Mouse (Mus musculus): ENCODE results near the gene Padi3. TPM values are rescaled to one million over a fixed set of nuclear protein-coding genes. Genes with fewer than 3 reads are reported as not detected.

Padi3 gene
- polyA plus RNA-seq, 1 experiment = 0.02 TPM

DNA sequence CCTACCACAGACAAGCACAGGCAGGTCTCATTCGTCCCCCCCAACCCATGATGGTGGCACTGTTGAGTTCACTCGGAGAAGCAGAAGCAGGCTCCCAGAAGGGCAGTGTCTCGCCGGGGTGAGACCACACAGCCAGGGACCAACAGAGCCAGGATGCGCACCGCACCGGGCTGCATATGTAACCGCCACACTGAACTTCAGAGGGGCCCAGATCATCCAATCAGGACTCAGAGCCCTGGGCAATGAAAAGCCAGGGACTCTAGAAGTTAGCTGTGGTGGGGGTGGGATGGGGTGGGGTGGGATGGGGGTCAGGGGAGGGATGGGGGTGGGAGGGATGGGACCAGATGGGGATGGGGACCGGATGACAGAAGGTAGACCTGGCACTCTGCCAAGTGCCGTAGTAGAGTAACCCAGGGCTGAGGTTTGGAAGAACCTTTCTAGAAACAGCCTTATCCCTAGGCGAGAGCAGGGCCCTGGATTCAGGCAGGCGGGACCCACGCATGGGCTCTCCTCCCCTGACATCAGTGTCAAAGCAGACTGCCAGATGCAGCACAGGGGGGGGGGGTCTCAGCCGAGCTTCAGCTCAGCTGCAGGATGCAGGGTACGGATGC, 33.3 kb upstream of the Padi3 start:
- H3K4me3 ChIP-seq (replicated peaks) = no peak overlapping the region
- H3K4me1 ChIP-seq = peaks cover 5% of the 10 kb centered on the region; the same call in 1 of the 2 replicates
- H3K9me3 ChIP-seq = no peaks in the 10 kb centered on the region
- H3K27me3 ChIP-seq (replicated peaks) = peaks cover 58% of the 10 kb centered on the region
- TF ChIP-seq GATA1 (IDR thresholded peaks at IDR 0.05; ENCODE audit: borderline replicate concordance, low read length) (no peak), FLI1 (IDR thresholded peaks at IDR 0.05; ENCODE audit: low read length) (no peak)
- H3K36me3 ChIP-seq (replicated peaks; ENCODE audit: low read length) = no peaks in the 10 kb centered on the region

DNA sequence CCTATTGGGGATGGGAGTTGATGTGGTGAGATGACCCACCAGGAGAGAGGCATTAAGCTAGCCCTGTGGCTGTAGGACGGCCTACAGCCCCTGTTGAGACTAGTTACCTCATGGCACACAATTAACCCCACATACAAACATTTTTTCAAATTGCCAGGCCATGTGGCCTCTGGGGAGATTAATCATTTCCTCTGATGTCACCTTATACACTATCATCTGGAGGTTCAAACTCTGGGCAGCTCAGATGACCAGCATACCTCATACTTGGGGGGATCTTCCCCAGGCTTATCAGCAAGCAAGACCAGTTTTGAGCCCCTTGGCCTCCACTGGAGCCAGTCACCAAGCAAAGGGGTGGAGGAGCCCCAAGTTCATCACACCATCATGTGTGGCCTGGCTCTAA, 32.5 kb upstream of the Padi3 start:
- peaks cover 62% of the 10 kb centered on the region for H3K27me3 ChIP-seq (replicated peaks)
- TF ChIP-seq GATA1 (IDR thresholded peaks at IDR 0.05; ENCODE audit: borderline replicate concordance, low read length) (no peak), FLI1 (IDR thresholded peaks at IDR 0.05; ENCODE audit: low read length) (no peak)

DNA sequence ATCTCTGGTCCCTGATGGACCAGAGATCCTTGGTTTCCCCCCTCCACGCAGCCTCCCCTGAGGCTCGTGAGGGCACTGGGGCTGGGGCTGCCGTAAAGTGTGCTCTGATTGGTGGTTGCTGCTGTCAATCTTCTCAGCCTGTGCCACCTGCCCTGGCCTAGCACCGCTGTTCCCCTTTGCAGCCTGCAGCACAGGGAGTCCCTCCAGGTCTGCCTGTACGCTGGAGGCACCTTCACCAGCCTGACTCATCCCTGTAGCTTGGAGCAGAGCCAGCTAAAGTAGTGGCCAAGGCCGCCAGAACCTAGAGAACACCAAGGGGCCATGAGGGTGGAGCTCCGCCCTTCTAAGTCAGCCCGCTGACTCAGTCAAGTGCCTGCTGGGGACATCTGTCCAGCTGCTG, 27.4 kb upstream of the Padi3 start:
- H3K4me3 ChIP-seq (replicated peaks) = no peak overlapping the region
- no peaks in the 10 kb centered on the region for H3K9me3 ChIP-seq
- H3K36me3 ChIP-seq (replicated peaks; ENCODE audit: low read length) = no peaks in the 10 kb centered on the region
- peaks cover 4% of the 10 kb centered on the region for H3K4me1 ChIP-seq
- TF ChIP-seq FLI1 (IDR thresholded peaks at IDR 0.05; ENCODE audit: low read length) (no peak), GATA1 (IDR thresholded peaks at IDR 0.05; ENCODE audit: borderline replicate concordance, low read length) (no peak)
- peaks cover 65% of the 10 kb centered on the region for H3K27me3 ChIP-seq (replicated peaks)

More for the DNA sequence above, 32.5 kb upstream of the Padi3 start:
- Histone ChIP-seq H3K9me3 (no peaks in the 10 kb centered on the region), H3K4me1 (peaks cover 5% of the 10 kb centered on the region; the same call in 1 of the 2 replicates), H3K4me3 (replicated peaks) (no peak overlapping the region), H3K36me3 (replicated peaks; ENCODE audit: low read length) (no peaks in the 10 kb centered on the region)

DNA sequence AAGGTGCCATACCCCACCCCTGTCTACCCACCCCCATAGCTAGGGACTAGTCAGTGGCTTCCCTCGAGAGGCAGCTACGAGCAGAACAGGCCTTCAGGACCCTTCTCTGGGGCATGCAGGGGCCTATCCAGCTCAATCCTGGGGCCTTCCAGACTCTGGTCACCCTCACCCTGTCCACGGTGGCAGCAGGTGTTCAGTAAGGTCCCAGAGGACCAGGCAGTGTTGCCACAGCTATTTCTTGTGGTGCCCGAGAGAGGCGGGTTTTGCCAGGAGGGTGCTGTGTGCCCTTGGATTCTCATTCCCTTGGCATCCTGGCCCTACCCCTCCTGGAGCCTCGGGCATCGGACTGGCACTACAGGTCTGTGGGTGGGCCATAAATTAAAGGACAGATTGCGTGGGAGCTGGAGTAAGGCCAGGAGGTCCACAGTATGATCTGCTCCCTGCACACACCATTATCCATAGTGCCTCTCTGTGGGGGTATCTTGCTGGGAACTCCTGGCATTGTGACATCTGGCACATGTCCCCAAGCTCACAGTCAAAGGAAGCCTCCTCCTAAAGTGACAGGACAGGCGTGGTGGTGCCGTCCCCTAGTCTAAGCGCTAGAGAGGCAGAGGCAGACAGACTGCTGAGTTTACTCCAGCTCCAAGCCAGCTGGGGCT, 25.9 kb upstream of the Padi3 start:
- TF ChIP-seq GATA1 (IDR thresholded peaks at IDR 0.05; ENCODE audit: borderline replicate concordance, low read length) (no peak), FLI1 (IDR thresholded peaks at IDR 0.05; ENCODE audit: low read length) (no peak)
- no peaks in the 10 kb centered on the region for H3K9me3 ChIP-seq
- H3K27me3 ChIP-seq (replicated peaks) = peaks cover 69% of the 10 kb centered on the region
- peaks cover 6% of the 10 kb centered on the region for H3K4me1 ChIP-seq
- H3K4me3 ChIP-seq (replicated peaks) = no peak overlapping the region
- H3K36me3 ChIP-seq (replicated peaks; ENCODE audit: low read length) = no peaks in the 10 kb centered on the region

DNA sequence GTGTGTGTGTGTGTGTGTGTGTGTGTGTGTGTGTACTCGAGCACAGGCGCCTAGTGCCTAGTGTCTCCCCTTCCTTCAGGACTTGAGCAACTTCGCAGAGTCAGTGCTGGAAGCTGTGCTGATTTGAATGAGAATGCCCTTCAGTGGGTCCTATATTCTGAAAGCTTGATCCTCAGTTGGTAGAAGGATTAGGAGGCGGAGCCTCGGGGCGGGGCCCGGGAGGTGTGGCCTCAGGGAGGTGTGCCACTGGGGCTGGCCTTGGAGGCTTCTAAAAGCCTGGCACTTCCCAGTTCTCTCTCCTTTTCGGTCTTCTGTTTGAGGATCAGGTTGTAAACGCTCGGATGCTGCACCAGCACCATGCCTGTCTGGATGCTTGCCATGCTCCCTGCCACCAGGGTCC, 25.2 kb upstream of the Padi3 start:
- no peak overlapping the region for H3K4me3 ChIP-seq (replicated peaks)
- H3K27me3 ChIP-seq (replicated peaks) = peaks cover 74% of the 10 kb centered on the region
- TF ChIP-seq GATA1 (IDR thresholded peaks at IDR 0.05; ENCODE audit: borderline replicate concordance, low read length) = no peak
- no peak for TF ChIP-seq FLI1 (IDR thresholded peaks at IDR 0.05; ENCODE audit: low read length)
- no peaks in the 10 kb centered on the region for H3K36me3 ChIP-seq (replicated peaks; ENCODE audit: low read length)
- H3K4me1 ChIP-seq = peaks cover 6% of the 10 kb centered on the region
- no peaks in the 10 kb centered on the region for H3K9me3 ChIP-seq

DNA sequence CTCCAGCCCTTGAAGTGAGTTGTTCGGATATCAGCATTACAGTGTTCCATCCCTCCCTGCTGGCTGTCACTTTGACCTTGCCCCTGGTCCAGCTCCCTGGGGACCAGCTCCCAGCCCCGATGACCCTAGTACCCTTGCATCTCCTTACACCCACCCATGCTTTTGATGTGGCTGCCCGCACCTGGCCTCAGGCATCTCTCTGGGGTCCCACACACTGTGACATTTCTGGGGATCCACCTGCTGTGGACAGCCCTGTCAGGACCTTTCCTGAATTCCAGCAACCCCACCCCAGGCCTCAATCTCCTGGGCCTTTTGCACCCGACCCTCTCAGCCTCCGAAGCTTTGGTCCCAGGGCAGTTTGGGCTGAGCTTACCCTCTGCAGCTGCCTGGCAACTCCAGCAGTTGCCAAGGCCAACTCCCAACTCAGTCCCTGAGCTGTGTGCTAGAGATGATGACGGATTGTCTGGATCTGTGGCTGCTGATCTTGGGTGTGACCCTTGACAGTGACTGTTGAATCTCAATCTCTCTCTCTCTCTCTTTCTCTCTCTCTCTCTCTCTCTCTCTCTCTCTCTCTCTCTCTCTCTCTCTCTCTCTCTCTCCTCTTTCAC, 24.0 kb upstream of the Padi3 start:
- peaks cover 6% of the 10 kb centered on the region for H3K4me1 ChIP-seq

DNA sequence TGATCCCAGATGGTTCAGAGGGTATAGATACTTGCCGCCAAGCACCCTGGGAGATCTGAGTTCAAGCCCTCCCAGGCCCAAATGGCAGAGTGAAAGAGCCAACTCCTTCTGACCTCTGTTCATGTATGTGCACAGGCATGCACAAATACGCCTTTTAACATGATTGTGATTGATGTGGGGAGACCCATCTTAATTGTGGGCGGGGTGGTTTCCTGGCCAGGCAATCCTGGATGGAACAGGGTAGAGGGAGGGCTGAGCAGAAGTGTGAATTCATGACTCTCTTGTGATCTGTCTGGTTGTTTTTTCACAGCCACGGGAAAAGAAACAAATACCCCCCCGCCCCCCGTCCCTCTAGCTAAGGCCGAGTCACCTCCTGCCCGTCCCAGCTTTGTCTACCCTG, 22.4 kb upstream of the Padi3 start:
- TF ChIP-seq GATA1 (IDR thresholded peaks at IDR 0.05; ENCODE audit: borderline replicate concordance, low read length) = no peak
- no peak for TF ChIP-seq FLI1 (IDR thresholded peaks at IDR 0.05; ENCODE audit: low read length)
- Histone ChIP-seq H3K9me3 (no peaks in the 10 kb centered on the region), H3K36me3 (replicated peaks; ENCODE audit: low read length) (no peaks in the 10 kb centered on the region), H3K4me3 (replicated peaks) (no peak overlapping the region), H3K27me3 (replicated peaks) (peaks cover 82% of the 10 kb centered on the region), H3K4me1 (peaks cover 6% of the 10 kb centered on the region)

More for the DNA sequence above, 24.0 kb upstream of the Padi3 start:
- Histone ChIP-seq H3K36me3 (replicated peaks; ENCODE audit: low read length) (no peaks in the 10 kb centered on the region), H3K27me3 (replicated peaks) (peaks cover 83% of the 10 kb centered on the region), H3K4me3 (replicated peaks) (no peak overlapping the region), H3K9me3 (no peaks in the 10 kb centered on the region)
- TF ChIP-seq GATA1 (IDR thresholded peaks at IDR 0.05; ENCODE audit: borderline replicate concordance, low read length) (no peak), FLI1 (IDR thresholded peaks at IDR 0.05; ENCODE audit: low read length) (no peak)

DNA sequence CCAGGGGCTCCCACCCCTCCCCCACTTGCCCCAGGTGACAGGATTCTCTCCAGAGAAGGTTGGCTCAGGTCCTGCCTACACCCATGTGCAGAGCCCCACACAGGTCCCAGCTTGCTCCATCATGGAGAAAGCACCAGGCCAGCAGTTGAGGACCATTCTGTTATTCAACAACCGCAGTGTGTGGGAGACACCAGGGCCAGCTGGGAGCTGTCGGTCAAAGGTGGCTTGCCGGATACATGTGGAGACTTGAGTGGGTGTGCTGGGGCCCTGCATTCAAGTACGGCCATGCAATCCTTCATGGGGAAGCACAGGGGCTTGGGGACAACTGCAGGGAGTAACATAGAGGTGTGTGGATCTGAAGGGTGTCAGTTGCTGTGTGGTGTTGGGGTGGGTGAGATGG, 21.4 kb upstream of the Padi3 start:
- H3K4me3 ChIP-seq (replicated peaks) = no peak overlapping the region
- H3K4me1 ChIP-seq = peaks cover 6% of the 10 kb centered on the region
- TF ChIP-seq FLI1 (IDR thresholded peaks at IDR 0.05; ENCODE audit: low read length) (no peak), GATA1 (IDR thresholded peaks at IDR 0.05; ENCODE audit: borderline replicate concordance, low read length) (no peak)
- peaks cover 87% of the 10 kb centered on the region for H3K27me3 ChIP-seq (replicated peaks)
- H3K9me3 ChIP-seq = no peaks in the 10 kb centered on the region
- H3K36me3 ChIP-seq (replicated peaks; ENCODE audit: low read length) = no peaks in the 10 kb centered on the region

DNA sequence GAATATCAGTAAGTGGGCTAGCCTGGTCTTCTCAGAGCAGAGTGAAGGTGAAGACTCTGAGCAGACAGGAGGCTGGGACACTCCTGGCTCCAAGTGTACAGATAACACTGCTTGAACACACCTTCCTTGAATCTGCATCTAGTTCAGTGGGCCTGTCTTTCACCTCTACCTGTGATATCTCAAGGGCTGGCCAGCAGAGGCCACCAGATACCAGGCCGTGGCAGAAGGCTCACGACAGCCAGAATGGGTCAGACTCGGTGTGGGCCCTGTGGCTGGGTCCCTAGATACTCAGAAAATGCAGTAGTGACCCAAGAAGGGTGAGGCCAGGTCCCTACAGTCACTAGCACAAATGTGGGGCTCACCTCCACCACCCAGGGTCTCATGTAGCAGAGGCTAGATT, 16.8 kb upstream of the Padi3 start:
- Histone ChIP-seq H3K4me3 (replicated peaks) (no peak overlapping the region), H3K36me3 (replicated peaks; ENCODE audit: low read length) (no peaks in the 10 kb centered on the region), H3K27me3 (replicated peaks) (peaks cover 87% of the 10 kb centered on the region), H3K9me3 (no peaks in the 10 kb centered on the region), H3K4me1 (peaks cover 3% of the 10 kb centered on the region; the same call in 1 of the 2 replicates)
- TF ChIP-seq FLI1 (IDR thresholded peaks at IDR 0.05; ENCODE audit: low read length) (no peak), GATA1 (IDR thresholded peaks at IDR 0.05; ENCODE audit: borderline replicate concordance, low read length) (no peak)

DNA sequence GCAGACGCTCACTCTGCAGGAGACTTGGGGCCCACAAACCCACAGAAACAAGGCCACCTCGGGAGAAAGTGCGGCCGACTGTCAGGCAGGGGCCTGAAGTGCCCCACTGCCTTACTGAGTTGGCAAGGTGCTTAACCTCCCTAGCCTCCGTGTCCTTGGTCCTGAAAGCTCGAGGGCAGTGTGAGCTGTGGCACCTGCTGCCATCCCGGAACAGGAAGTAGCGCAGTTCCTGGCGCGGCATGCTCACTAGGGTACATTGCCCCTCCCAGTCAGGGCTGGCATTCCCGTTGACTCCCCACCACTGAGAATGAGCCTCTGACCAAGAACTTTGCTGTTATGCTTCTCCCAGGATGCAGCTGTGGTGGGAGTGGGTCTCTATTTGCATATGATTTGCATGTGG, 15.5 kb upstream of the Padi3 start:
- no peaks in the 10 kb centered on the region for H3K9me3 ChIP-seq
- TF ChIP-seq GATA1 (IDR thresholded peaks at IDR 0.05; ENCODE audit: borderline replicate concordance, low read length) (no peak), FLI1 (IDR thresholded peaks at IDR 0.05; ENCODE audit: low read length) (no peak)
- H3K4me1 ChIP-seq = peaks cover 3% of the 10 kb centered on the region; the same call in 1 of the 2 replicates
- H3K27me3 ChIP-seq (replicated peaks) = peaks cover 74% of the 10 kb centered on the region
- H3K4me3 ChIP-seq (replicated peaks) = no peak overlapping the region
- no peaks in the 10 kb centered on the region for H3K36me3 ChIP-seq (replicated peaks; ENCODE audit: low read length)
